Mouse (Mus musculus) heart, embryonic 16.5 days (tissue): ENCODE measurements around the gene Mms19. TPM values are rescaled to one million over a fixed set of nuclear protein-coding genes. Genes with fewer than 3 reads are reported as not detected.

ENCODE experiments used
- ATAC-seq: fragments of 200-750 bp; cut with Nextera tagmentation; replicated peaks from 2 replicates; pipeline ENCODE4 v1.8.0; 2017; ENCODE audit warnings: moderate number of reproducible peaks; ENCODE audit not compliant: insufficient read depth, low FRiP score; ENCODE audit errors: extremely low read depth
- H3K27ac ChIP-seq: fragments of 300-500 bp; sonication (generic); 2 replicates; pipeline ENCODE4 v1.5.1; 2014; ENCODE audit warnings: mild to moderate bottlenecking, low read length, control low read depth, moderate library complexity
- H3K27me3 ChIP-seq: fragments of 300-500 bp; sonication (generic); 2 replicates; pipeline ENCODE4 v1.6.1; 2014; ENCODE audit warnings: low read length, mixed read lengths; ENCODE audit not compliant: control insufficient read depth, insufficient read depth
- H3K36me3 ChIP-seq: fragments of 300-500 bp; sonication (generic); 2 replicates; pipeline ENCODE4 v1.6.1; 2014; ENCODE audit not compliant: control insufficient read depth, insufficient read depth
- H3K4me1 ChIP-seq: fragments of 300-500 bp; sonication (generic); 2 replicates; pipeline ENCODE4 v1.6.1; 2014; ENCODE audit warnings: low read length, mixed read lengths; ENCODE audit not compliant: control insufficient read depth, insufficient read depth
- H3K4me2 ChIP-seq: fragments of 300-500 bp; sonication (generic); 2 replicates; pipeline ENCODE4 v1.6.1; 2014; ENCODE audit warnings: low read depth, mild to moderate bottlenecking, control low read depth, low read length
- H3K4me3 ChIP-seq: fragments of 300-500 bp; sonication (generic); 2 replicates; pipeline ENCODE4 v1.5.1; 2014; ENCODE audit warnings: mild to moderate bottlenecking, control low read depth, low read length
- H3K9ac ChIP-seq: fragments of 300-500 bp; sonication (generic); 2 replicates; pipeline ENCODE4 v1.6.1; 2014; ENCODE audit warnings: low read length, control low read depth
- H3K9me3 ChIP-seq: fragments of 300-500 bp; sonication (generic); replicated peaks from 2 replicates; pipeline ENCODE4 v1.6.1; 2016; ENCODE audit warnings: low read length; ENCODE audit not compliant: control insufficient read depth
- WGBS: fragments of 180-500 bp; shearing (Covaris S2); extraction: QIAGEN DNeasy Blood & Tissue Kit; methylation state at CpG from one replicate; pipeline ENCODE4 v1.1.7; 2014; 5-methylcytosine and 5-hydroxymethylcytosine counted together
- polyA plus RNA-seq: library from polyadenylated mRNA; unstranded; fragments of >200 nt; fragmentation: Nextera tagmentation; extraction: Ambion mirVana; gene quantifications from 2 replicates; pipeline ENCODE4 v1.2.1, GENCODE M21; 2015

Gene Mms19
- polyA plus RNA-seq, 1 experiment from 2014 or later = 20.7 TPM

DNA sequence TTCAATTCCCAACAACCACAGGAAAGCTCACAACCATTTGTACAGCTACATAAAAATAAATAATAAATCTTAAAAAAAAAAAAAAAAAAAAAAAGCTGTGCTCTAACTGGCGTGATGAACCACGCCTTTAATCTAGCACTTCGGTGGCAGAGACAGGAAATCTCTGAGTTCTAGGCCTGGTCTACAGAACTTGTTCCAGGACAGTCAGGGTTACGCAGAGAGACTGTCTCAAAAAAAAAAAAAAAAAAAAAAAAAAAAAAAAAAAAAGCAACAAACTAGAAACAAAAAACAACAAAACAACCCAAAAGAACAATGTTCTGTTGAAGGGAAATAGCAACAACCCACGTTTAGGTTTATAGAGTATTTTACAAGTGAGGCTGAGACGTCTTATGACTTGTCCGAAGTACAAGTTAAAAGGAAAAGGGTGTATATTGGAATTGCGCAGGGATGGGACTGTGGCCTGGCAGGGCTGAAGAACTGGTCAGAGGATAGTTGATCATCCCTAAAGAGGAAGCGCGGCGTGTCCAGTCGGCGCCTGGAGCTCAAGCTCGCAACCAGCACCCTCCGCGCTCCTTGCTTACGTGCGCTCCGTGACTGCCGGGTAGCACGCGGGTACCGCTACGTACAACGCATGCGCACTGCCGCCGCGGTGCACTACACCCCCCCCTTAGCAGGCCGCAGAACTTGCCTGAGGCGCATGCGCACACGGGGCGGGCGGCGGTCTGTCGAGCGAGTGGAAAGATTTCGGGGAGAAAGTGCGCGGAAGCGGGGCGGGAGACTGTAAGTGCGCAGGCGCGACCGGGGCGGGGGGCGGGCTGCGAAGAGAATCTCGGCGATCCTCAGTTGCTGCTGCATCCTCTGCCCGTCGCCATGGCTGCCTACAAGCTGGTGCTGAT is 69.5 kb downstream of the Mms19 start, which contains the start of gene Pgam1:
Pgam1 (plus strand) TSS at position 746 of the 896 bp plus-strand sequence.
- Histone ChIP-seq H3K9ac (peak within 1 kb of the TSS; percentile 95), H3K27me3 (no peaks in the 10 kb centered on the region), H3K4me3 (peak within 1 kb of the TSS; percentile 85), H3K4me1 (peaks cover 28% of the 10 kb centered on the region), H3K27ac (peak within 1 kb of the TSS; percentile 97), H3K9me3 (no peaks in the 10 kb centered on the region), H3K4me2 (peak within 1 kb of the TSS; percentile 94), H3K36me3 (peaks cover 17% of the 10 kb centered on the region)
- peak; percentile 93 for ATAC-seq
- 5% methylated on average over 52 of the region's 54 CpGs for WGBS

GRCm38 (mm10) chr19:41910396-41910795 is 70.6 kb downstream of the Mms19 start:
- Histone ChIP-seq H3K27ac (no peak overlapping the region), H3K4me3 (no peak overlapping the region), H3K9ac (no peak overlapping the region), H3K36me3 (peaks cover 8% of the 10 kb centered on the region; the same call in 1 of the 2 replicates), H3K4me2 (no peak overlapping the region), H3K4me1 (peaks cover 32% of the 10 kb centered on the region), H3K9me3 (no peaks in the 10 kb centered on the region), H3K27me3 (no peaks in the 10 kb centered on the region)
- WGBS = 88% methylated on average over 2 of the region's 2 CpGs
- no peak for ATAC-seq

DNA sequence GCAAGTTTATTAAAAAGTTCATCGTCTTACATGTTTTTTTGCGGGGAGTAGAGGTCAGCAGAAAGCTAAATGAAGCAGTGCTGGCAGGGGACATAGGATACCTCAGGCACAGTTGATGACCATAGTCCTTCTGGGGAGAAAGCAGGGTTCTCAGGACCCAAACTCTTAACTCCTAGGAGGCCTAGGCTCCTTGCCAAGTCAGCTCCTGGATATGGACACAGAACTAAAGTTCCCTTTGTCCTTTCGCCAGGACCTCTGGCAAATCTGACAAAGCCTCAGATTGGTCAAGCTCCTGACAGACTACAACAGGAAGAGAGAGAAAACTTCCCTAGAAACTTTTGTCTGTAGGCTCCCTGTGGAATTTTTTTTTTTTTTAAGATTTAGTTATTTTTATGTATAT is 72.2 kb downstream of the Mms19 start:
- Histone ChIP-seq H3K36me3 (peaks cover 2% of the 10 kb centered on the region; the same call in 1 of the 2 replicates), H3K9ac (no peak overlapping the region), H3K9me3 (no peaks in the 10 kb centered on the region), H3K4me2 (no peak overlapping the region), H3K4me1 (peaks cover 19% of the 10 kb centered on the region), H3K27ac (no peak overlapping the region), H3K27me3 (no peaks in the 10 kb centered on the region), H3K4me3 (no peak overlapping the region)
- no peak for ATAC-seq
- WGBS = 85% methylated on average over 3 of the region's 3 CpGs

DNA sequence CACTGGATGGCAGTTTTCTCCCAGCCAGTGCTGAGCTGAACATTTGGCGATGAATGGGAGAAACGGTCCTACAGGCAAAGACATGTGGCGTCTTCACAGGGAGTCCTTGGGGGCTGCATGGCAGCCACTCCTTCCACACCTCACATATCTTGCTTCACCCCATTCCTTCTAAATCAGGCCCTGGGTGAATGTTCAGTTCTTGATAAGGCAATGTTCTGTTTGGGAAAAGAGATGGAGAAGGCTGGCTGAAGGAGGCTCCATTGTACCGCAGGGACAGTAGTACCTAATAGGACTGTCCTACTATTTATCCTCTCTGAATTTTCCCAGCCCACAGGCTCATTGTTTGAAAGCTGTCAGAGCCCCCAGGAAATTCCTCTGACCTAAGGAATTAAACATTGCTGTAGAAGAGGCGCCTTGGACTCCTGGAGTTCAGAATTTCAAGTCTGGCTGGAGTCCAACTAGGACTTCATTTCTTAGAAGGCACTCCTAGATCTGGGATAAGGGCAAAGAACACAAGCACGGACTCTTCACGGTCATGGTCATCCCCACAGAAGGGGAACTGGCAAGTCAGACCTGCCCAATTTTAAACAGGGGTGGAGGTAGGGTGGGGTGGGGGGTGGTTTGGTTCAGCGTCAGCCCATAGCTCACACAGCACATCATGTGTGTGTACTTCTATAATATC is 73.7 kb downstream of the Mms19 start:
- H3K4me3 ChIP-seq = no peak overlapping the region
- no peak for ATAC-seq
- no peaks in the 10 kb centered on the region for H3K27me3 ChIP-seq
- H3K4me2 ChIP-seq = no peak overlapping the region
- WGBS = 34% methylated on average over 8 of the region's 8 CpGs
- H3K27ac ChIP-seq = no peak overlapping the region
- no peaks in the 10 kb centered on the region for H3K36me3 ChIP-seq
- no peaks in the 10 kb centered on the region for H3K9me3 ChIP-seq
- no peak overlapping the region for H3K9ac ChIP-seq
- H3K4me1 ChIP-seq = peaks cover 13% of the 10 kb centered on the region

- H3K27ac ChIP-seq = no peak overlapping the region
- peaks cover 18% of the 10 kb centered on the region for H3K4me1 ChIP-seq
- H3K36me3 ChIP-seq = no peaks in the 10 kb centered on the region
- 36% methylated on average over 6 of the region's 6 CpGs for WGBS
- H3K27me3 ChIP-seq = no peaks in the 10 kb centered on the region
- no peaks in the 10 kb centered on the region for H3K9me3 ChIP-seq
- no peak overlapping the region for H3K9ac ChIP-seq
- no peak for ATAC-seq
- H3K4me3 ChIP-seq = no peak overlapping the region
- no peak overlapping the region for H3K4me2 ChIP-seq
Measured at GRCm38 (mm10) chr19:41906311-41907078, 74.5 kb downstream of the Mms19 start.

DNA sequence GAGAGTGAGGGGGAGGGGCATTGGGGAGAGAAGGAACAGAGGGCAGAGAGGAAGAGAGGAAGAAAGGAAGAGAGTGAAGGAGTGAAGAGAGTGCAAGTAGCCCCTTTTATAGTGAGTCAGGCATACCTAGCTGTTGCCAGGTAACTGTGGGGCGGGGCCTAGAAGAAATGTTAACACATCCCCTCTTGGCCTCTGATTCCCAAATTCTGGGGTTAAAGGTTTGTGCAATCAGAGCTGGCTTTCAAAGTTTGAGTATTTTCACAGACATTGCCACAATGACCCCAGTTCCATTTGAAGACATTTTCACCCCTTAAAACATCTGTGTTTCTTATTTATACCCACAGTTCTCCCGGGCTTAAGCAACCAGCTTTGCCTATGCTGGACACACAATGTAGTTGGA is 75.7 kb downstream of the Mms19 start:
- H3K4me3 ChIP-seq = no peak overlapping the region
- no peaks in the 10 kb centered on the region for H3K27me3 ChIP-seq
- no peak overlapping the region for H3K9ac ChIP-seq
- no peak overlapping the region for H3K27ac ChIP-seq
- no peaks in the 10 kb centered on the region for H3K9me3 ChIP-seq
- no peak overlapping the region for H3K4me2 ChIP-seq
- no peaks in the 10 kb centered on the region for H3K36me3 ChIP-seq
- 81% methylated on average over 2 of the region's 2 CpGs for WGBS
- no peak for ATAC-seq
- H3K4me1 ChIP-seq = peaks cover 20% of the 10 kb centered on the region

- Histone ChIP-seq H3K4me3 (no peak overlapping the region), H3K27me3 (no peaks in the 10 kb centered on the region), H3K4me2 (no peak overlapping the region), H3K27ac (no peak overlapping the region), H3K9me3 (no peaks in the 10 kb centered on the region), H3K36me3 (no peaks in the 10 kb centered on the region), H3K9ac (no peak overlapping the region), H3K4me1 (peaks cover 20% of the 10 kb centered on the region)
- ATAC-seq = no peak
- WGBS = 65% methylated on average over 10 of the region's 10 CpGs
Measured at GRCm38 (mm10) chr19:41902848-41903593, 77.9 kb downstream of the Mms19 start.

DNA sequence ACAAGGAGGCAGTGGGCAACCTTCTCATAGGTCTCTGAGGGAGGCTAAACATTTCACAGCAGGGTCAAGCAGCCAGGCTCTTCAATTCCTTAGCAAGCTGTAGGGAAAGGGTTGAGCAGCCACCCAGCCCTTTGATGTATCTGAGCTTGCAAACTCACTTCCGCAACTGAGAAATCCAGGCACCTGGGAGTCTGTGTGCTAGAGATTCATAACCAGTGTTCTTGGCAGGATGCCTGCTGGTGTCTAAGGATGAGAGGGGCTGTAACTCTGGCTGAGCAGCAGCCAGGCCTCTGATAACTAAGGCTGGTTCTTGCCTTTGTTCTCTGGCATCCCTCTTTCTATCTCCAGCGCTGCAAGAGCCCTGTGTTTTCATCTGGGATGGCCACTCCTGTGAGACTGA is 79.3 kb downstream of the Mms19 start:
- Histone ChIP-seq H3K9ac (no peak overlapping the region), H3K27ac (peak overlapping the region; percentile 47), H3K4me1 (peaks cover 13% of the 10 kb centered on the region; the same call in 1 of the 2 replicates), H3K9me3 (no peaks in the 10 kb centered on the region), H3K36me3 (no peaks in the 10 kb centered on the region), H3K4me2 (no peak overlapping the region), H3K27me3 (no peaks in the 10 kb centered on the region), H3K4me3 (no peak overlapping the region)
- WGBS = 14% methylated on average over 2 of the region's 2 CpGs
- ATAC-seq = 0 out of 2 replicates have a peak, but pooled peaks have one; percentile 19
